Mouse (Mus musculus) lung, adult 2 months (tissue): ENCODE results near the gene Rbm43. TPM values are rescaled to one million over a fixed set of nuclear protein-coding genes. Genes with fewer than 3 reads are reported as not detected.

ENCODE experiments used
- DNase-seq: peaks from one replicate; pipeline ENCODE4 v3.0.0; 2022
- H3K4me1 ChIP-seq: fragments of 200-500 bp; 2 replicates; pipeline ENCODE4 v1.6.1; 2011; ENCODE audit warnings: low read length; ENCODE audit not compliant: control insufficient read depth, insufficient read depth
- H3K4me3 ChIP-seq: fragments of 200-500 bp; replicated peaks from 2 replicates; pipeline ENCODE3; 2011; ENCODE audit warnings: low read depth, mild to moderate bottlenecking, control low read depth, low read length; ENCODE audit errors: extremely low read depth
- CTCF ChIP-seq: fragments of 200-500 bp; IDR thresholded peaks from 2 replicates; pipeline ENCODE4 v1.5.1; 2011; ENCODE audit warnings: mild to moderate bottlenecking, low read length, control low read depth; ENCODE audit not compliant: insufficient read depth
- POLR2A ChIP-seq: fragments of 200-500 bp; IDR thresholded peaks from 2 replicates; pipeline ENCODE4 v1.6.1; 2011; ENCODE audit warnings: low read depth, mild to moderate bottlenecking, control low read depth, low read length, borderline replicate concordance; ENCODE audit errors: extremely low read depth
- WGBS: fragments of 180-500 bp; shearing (Covaris S2); methylation state at CpG from one replicate; pipeline ENCODE4 v1.1.7; 2018; 5-methylcytosine and 5-hydroxymethylcytosine counted together
- polyA plus RNA-seq: library from polyadenylated mRNA; depleted of rRNA; stranded (reverse); fragments of >200 nt; gene quantifications from 2 replicates; pipeline ENCODE4 v1.2.3, GENCODE M21; 2012

Gene Rbm43
- polyA plus RNA-seq, 1 experiment = 12.2 TPM

DNA sequence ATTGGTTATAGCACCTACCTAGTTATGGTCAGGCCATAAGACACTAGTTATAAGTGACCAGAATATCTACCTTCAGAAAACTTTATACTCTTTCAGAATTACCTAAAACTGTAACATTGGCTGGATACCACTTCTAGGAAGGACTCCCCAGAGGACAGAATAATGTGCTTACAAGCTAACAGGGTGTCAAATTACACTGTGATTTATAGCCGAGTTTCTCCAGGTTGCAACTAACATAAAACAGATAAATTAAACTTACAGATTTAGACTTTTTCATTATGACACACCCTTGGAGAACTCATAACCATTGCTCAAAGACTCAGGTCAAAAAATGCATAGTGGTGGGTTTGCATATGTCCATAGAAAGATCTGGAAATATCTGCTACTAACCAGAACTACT is 15.9 kb upstream of the Rbm43 start:
- WGBS = 38% methylated on average over 1 of the region's 1 CpGs
- Histone ChIP-seq H3K4me1 (no peaks in the 10 kb centered on the region), H3K4me3 (no peak overlapping the region)
- no peak for DNase-seq
- TF ChIP-seq CTCF (no peak), POLR2A (no peak)

DNA sequence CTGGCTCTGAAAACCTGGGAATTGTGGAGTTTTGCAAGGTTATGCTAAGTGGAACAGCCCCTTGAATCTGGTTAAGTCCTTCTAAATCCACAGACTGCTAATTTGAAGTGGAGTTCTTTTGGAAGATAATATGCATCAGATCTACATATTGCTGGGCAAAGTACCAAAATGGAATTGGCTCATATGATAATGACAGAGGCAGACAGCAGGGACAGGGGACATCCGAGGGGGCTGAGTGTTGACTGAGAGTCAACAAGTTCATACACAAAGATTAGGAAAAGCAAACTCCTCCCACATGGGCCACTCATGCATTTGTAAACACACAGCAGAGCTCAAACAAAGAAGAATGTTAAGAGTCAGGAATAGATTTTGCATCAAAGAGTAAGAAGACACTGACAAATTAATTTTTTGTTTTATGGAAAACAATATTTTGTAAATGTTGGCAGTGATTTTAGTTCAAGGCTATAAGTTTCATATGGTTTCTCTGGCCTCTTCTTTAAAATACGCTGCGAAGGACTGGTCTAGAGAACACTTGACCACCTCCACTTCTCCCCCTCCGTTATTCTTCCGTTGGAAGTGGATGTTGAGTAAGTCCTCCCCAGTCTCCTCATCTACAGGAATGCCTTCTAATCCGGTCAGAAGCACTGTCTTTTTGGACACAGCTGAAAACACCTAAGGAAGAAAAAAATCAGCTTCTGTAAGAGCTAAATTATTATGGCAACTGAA is 13.3 kb upstream of the Rbm43 start:
- 49% methylated on average over 6 of the region's 6 CpGs for WGBS
- H3K4me3 ChIP-seq = no peak overlapping the region
- no peak for DNase-seq
- no peak for TF ChIP-seq CTCF
- TF ChIP-seq POLR2A = no peak
- no peaks in the 10 kb centered on the region for H3K4me1 ChIP-seq

DNA sequence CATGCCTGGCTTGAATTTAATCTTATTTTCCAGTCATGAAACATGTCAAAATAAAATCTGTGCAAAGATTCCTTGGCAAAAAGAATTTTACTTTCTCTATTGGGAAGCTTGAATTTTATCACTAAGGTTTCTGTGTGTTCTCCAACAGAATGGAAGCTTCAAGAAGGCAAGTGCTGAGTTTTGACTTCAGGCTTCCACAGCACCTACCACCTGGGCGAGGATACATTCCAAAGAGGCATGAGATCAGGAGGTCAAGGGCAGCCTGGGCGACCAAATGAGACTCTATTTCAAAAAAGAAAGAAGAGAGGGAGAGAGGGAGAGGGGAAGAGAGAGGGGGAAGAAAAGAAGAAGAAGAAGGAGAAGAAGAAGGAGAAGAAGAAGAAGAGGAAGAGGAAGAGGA is 10.8 kb upstream of the Rbm43 start:
- no peak for TF ChIP-seq CTCF
- no peak for TF ChIP-seq POLR2A
- no peaks in the 10 kb centered on the region for H3K4me1 ChIP-seq
- WGBS = 61% methylated on average over 2 of the region's 2 CpGs

DNA sequence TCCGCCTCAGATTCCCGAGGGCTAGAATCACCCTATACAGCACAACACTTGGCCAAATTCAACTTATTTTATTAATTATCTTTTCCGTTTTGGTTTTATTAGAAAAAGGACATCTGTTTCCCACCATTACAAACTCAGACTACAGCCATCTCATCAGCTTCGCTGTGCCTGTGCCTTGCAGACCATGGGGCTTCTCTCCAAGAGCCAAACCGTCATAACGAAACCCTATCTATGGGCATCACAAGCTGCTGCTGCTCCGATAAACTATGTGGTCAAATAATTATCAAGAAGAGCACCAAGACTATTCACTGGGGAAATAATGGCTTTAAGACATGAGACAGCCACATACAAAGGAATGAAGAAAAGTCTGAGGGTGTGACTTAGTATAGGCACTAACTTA is 6.9 kb upstream of the Rbm43 start:
- H3K4me3 ChIP-seq = no peak overlapping the region
- no peak for DNase-seq
- TF ChIP-seq CTCF = no peak
- TF ChIP-seq POLR2A = no peak
- 86% methylated on average over 7 of the region's 7 CpGs for WGBS
- H3K4me1 ChIP-seq = no peaks in the 10 kb centered on the region

More for the DNA sequence above, 10.8 kb upstream of the Rbm43 start:
- DNase-seq = no peak
- H3K4me3 ChIP-seq = no peak overlapping the region

DNA sequence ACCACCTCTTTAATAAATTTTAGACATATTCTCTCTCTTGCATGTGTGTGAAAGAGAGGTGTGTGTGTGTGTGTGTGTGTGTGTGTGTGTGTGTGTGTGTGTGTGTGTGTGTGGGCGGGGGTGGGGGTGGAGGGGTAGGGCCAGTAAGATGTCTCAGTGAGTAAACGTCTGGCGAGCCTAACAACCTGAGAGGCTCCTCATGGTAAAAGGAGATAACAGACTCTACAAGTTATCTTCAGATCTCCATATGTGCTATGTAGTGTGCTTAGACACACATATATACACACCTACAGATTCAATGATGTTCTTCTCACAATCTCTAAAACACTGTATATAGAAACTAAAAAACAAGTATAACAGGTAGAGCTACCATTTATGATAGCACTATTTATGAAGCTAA is 3.8 kb upstream of the Rbm43 start:
- WGBS = 56% methylated on average over 3 of the region's 3 CpGs
- TF ChIP-seq CTCF = no peak
- TF ChIP-seq POLR2A = no peak
- Histone ChIP-seq H3K4me3 (no peak overlapping the region), H3K4me1 (peaks cover 4% of the 10 kb centered on the region)
- no peak for DNase-seq

DNA sequence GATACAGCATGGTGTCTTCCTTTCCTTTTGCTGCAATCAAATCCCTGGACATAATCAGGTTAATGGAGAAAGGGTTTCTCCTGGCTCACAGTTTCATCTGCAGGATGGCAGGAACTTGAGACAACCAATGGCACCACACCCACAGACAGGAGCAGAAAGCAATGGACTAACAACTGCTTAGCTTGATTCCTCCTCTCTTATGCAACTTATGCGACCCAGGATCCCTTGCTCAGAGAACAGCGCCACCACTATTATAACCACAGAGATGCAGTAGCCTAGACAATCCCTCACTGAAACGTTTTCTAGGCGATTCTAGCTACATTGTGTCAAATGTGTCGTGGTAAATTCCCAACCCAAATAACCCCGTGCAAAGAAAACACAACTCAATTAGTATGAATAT is 2.0 kb upstream of the Rbm43 start:
- Histone ChIP-seq H3K4me3 (no peak overlapping the region), H3K4me1 (peaks cover 9% of the 10 kb centered on the region)
- TF ChIP-seq POLR2A = no peak
- TF ChIP-seq CTCF = no peak
- WGBS = 75% methylated on average over 6 of the region's 6 CpGs
- no peak for DNase-seq

DNA sequence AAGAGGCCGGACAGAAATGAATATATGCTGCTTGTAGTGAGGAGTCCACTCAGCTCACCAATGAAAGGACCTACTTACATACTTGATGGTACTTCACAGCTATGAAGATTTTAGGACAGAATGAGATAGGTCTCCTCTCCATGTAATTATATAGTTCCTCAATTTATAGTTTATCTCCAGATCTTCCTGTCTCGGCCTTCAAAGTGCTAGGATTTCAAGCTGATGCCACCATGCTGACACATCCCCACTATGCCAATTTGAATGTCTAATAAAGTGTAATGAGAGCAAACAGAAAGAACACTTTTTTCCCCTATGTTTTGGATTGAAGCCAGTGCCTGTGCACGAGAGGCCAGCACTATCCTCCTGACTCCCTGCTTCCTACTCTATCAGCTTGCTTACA is 1.6 kb upstream of the Rbm43 start:
- WGBS = 74% methylated on average over 3 of the region's 3 CpGs
- Histone ChIP-seq H3K4me1 (peaks cover 9% of the 10 kb centered on the region), H3K4me3 (no peak overlapping the region)
- no peak for DNase-seq
- TF ChIP-seq POLR2A (no peak), CTCF (no peak)

DNA sequence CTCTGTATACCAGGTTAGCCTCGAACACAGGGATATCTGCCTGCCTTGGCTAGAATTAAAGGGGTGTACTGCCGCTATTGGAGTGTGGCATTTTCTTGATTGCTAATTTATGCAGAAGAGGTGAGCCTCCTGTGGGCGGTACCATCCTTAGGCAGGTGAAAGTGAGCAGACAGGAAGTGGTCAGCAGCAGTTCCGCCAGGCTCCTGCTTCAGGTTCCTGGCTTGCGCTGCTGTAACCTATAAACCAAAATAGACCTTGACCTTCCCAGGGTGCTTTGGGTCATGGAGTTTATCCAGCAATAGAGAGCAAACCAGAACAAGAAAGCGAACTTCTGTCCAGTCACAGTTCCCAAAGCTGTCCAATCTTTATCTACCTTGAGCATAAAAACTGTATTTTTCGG is 958 bp upstream of the Rbm43 start:
- DNase-seq = no peak
- Histone ChIP-seq H3K4me1 (peaks cover 11% of the 10 kb centered on the region), H3K4me3 (no peak overlapping the region)
- 90% methylated on average over 7 of the region's 7 CpGs for WGBS
- TF ChIP-seq POLR2A (no peak), CTCF (no peak)

DNA sequence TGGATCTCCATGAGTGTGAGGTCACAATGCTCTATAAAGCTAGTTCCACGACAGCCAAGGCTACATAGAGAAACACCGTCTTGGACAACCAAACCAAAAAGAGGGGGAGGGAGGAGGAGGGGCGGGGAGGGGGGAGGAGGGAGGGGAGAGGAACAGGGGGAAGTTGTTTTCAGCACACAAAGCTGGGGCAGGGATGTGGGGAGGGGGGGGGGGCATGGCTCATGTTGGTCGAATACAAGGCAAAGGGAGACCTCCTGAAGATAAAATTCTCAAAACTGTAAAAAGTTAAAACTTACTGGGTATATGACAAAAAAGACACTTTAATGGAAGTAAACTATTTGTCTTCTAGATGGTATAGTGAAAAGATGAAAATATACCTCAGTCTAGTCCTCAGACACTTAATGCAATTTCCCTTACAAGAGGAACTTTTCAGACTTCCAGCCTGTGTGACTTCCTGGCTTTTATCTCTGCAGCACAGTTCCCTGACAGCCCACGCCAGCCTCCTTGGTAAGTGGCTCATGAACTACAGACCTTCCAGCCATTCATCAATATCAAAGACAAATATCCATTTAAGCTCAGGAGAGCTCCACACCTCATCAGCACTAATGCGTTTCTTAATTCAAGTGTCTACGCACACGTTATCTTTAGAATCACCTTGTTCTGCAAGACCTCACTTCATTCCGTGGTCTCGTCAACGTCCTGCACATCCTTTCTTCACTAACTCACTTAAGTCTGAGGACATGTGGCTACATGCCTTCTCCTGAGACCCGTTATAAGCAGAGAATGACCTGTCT is 1.4 kb downstream of the Rbm43 start:
- TF ChIP-seq POLR2A = no peak
- TF ChIP-seq CTCF = no peak
- no peak for DNase-seq
- H3K4me1 ChIP-seq = peaks cover 13% of the 10 kb centered on the region
- WGBS = 20% methylated on average over 11 of the region's 12 CpGs
- H3K4me3 ChIP-seq = peak overlapping the region; percentile 52

DNA sequence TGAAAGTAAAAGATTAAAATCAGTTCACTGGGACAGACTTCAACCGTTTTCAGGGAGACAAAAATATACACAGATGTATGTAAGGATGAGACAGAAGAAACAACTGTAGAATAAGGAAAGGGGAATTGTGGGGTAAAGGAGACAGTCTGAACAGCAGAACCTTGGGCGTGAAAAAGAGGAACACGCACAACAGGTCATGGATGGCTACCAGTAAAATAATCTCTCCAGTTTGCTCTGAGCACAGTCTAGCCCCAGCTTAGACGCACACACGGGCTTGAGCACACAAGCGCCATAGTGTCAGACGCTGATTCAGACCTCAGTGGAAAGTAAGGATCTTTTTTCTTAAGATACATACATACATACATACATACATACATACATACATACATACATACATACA is 3.7 kb downstream of the Rbm43 start:
- no peak for DNase-seq
- H3K4me1 ChIP-seq = peaks cover 13% of the 10 kb centered on the region
- H3K4me3 ChIP-seq = no peak overlapping the region
- 74% methylated on average over 7 of the region's 7 CpGs for whole genome bisulfite sequencing
- no peak for TF ChIP-seq CTCF
- TF ChIP-seq POLR2A = no peak
